Mouse (Mus musculus) thymus, postnatal 10 days (tissue): ENCODE results near the gene Jam3.
"Not testable (repeated sequence)": the region's sequence is repeated elsewhere in the genome, so short reads cannot be mapped to it uniquely, and the experiment has no call there.

ENCODE experiments used
- DNase-seq, 2 experiments: peaks; one replicate each; pipeline ENCODE4 v3.0.0; 2021; ENCODE audit warnings: low spot score in 2 of 2

Jam3 gene

DNA sequence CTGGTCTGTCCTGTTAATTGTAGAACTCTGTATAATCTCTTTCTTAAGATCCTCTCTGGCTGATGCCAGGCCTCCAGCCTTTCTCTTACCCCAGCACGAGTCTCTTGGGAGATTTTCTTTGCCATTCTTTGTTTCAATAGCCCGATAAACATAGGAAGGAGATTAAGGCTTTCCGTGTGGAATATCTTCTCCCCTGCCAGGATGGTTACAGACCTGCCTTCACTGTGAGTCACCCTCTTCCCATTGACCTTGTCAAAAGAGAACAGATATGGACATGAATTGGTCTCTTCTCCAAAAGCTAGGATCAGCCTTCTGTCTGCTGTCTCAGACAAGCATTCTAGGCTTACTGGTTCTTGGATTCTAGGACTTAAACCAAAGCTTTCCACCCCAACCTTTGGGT, 15.5 kb upstream of the Jam3 start:
- no peak for DNase-seq

GRCm38 (mm10) chr9:27166981-27167380, 11.8 kb upstream of the Jam3 start:
- no peak for DNase-seq

- no peak for DNase-seq
Measured at GRCm38 (mm10) chr9:27165596-27165995, 10.4 kb upstream of the Jam3 start.

DNA sequence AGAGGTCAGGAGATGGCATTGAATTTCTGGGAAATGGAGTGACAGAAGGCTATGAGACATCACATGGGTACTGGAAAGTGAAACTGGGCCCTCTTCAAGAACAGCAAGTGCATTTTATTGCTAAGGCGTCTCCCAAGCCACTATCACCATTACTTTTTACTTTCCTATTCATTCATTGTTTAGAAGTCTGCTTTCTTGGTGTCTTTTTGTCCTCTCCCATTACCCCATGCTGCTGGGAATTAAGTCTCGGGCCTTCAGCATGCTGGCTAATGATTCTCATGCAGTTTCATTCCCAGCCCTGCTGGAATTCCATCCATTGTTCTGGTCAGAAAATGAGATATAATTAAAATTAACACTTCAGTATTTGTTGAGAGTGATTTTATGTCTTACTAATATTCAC, 9.7 kb upstream of the Jam3 start:
- no peak for DNase-seq

GRCm38 (mm10) chr9:27163661-27164060, 8.4 kb upstream of the Jam3 start:
- DNase-seq = not testable (repeated sequence)

GRCm38 (mm10) chr9:27153861-27154260, 1.4 kb downstream of the Jam3 start:
- no peak for DNase-seq

- DNase-seq = no peak
Measured at GRCm38 (mm10) chr9:27149836-27150235, 5.4 kb downstream of the Jam3 start.

GRCm38 (mm10) chr9:27148631-27149471, 6.4 kb downstream of the Jam3 start:
- DNase-seq = no peak

DNA sequence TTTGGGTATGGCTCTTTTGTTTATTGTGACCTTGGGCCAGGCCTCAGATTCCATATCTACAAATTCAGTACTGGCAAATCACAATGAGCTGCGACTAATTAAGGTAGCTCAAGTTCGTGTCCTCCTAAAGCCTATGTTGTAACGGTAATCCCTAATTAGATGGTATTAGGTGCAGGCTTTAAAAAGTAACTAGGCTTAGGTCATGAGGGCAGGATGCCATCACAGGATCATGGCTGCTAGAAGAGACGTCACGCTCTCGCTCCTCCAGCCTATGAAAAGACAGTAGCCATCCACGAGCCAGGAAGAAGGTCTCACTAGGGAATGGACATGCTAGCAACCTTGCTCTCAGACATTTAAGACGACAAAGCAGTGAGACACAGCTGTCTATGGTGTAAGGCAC, 7.3 kb downstream of the Jam3 start:
- DNase-seq = no peak

- DNase-seq = no peak
Measured at GRCm38 (mm10) chr9:27146826-27147225, 8.4 kb downstream of the Jam3 start.

DNA sequence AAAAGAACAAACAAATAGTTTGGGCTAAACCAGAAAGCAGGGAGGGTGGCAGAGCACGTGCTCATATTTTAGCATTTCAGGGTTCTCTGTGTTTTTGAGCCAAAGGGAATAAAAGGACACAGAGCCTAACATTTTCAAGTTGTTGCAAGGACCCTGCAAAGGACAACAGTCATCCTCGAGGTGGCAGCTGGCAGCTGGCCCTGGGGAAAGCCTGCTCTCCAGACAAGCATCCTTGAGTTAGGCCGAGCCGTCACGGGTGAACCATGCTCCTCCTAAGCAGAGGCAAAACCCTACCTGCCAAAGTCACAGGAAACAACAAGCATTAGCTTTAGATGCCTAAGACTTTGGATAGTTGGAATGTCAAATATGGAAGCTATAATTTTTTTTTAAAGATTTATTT, 10.2 kb downstream of the Jam3 start:
- no peak for DNase-seq

- DNase-seq = no peak
Measured at GRCm38 (mm10) chr9:27144271-27144840, 10.9 kb downstream of the Jam3 start.

DNA sequence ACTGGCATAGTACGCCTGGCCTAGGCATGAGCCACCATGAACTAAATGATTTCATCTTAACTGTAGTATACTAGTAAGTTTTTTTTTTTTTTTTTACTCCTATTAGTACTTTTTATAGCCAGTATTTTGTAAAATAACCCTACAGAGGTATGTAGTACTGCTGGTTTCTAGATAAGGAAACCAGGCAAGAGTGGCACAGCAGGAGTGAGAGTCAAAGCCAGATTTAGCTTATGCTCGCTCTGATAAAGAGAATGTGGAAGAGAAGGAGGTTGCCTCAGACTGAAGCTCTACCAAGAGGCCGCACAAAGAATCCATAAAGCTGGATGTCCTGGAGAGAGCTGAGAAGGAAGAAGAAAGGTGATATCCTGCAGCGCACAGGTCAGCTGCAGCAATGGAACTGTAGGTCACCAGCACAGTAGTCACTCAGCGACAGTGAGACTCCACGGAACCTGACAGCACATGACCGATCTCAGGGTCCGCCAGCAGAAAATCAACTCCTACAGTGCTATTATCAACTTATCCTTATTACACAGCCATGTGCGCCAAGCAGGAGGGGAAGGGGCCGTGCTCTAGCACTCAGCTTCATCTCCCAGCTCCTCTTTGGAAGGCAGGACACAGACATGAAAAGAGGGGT, 14.7 kb downstream of the Jam3 start:
- DNase-seq = no peak

GRCm38 (mm10) chr9:27136651-27137050, 18.6 kb downstream of the Jam3 start:
- DNase-seq = no peak

GRCm38 (mm10) chr9:27135372-27135771, 19.8 kb downstream of the Jam3 start:
- no peak for DNase-seq

- DNase-seq = no peak
Measured at GRCm38 (mm10) chr9:27134410-27134809, 20.8 kb downstream of the Jam3 start.

DNA sequence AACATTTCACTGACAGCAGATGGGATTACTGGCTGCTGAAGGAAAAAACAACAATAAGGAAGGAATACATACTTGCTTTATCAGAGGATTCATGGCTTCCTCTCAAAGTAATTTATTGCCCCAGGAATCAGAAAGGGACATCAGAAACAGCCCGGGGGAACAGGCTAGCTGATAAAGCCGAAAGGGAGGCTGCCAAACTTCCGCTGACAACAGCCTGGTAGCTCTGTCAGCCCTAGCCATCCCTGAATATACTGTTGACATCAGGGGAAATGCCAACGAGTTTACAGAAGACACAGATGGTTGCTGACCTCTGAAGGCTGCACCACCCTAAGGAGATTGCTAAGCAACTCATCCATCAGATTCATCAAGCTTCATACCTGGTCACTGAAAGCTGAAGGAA, 26.6 kb downstream of the Jam3 start:
- no peak for DNase-seq

DNA sequence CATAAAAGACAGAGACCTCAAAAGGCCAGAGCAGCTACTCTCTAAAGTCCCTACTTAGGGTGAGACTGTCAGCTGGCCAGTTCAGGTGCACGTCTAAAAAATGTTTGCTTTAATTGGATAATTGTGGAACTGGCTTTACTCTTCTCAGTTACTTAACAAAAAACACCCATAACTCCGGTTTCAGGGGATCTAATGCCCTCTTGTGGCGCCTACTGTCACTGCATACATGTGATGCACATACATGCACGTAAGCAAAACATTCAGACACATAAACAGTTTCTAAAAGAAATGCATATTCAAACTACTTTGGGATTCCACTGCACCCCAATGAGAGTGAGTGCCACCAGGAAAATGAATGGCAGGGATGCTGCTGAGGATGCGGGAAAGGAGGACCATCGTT, 28.7 kb downstream of the Jam3 start:
- no peak for DNase-seq

DNA sequence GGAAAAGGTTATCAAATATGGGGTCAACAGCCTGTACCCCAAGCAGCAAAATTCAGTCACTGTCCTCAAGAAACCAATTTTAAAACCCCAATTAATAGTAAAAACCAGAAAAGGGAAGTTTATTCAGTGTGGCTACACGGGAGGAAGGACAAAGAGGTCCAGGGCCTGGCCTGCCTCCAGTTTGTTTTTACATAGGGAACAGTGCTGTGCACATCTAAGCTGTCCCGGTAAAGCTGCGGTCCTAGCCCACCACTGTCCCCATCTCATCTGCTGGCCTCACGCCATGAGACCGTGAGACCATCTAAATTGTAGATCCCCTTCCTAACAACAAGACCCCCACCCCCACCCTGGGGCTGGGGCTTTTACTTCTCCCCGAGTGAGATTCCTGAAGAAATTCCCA, 29.8 kb downstream of the Jam3 start:
- DNase-seq = no peak

GRCm38 (mm10) chr9:27123947-27124346, 31.3 kb downstream of the Jam3 start:
- DNase-seq = no peak

GRCm38 (mm10) chr9:27122963-27123362, 32.3 kb downstream of the Jam3 start:
- DNase-seq = no peak

DNA sequence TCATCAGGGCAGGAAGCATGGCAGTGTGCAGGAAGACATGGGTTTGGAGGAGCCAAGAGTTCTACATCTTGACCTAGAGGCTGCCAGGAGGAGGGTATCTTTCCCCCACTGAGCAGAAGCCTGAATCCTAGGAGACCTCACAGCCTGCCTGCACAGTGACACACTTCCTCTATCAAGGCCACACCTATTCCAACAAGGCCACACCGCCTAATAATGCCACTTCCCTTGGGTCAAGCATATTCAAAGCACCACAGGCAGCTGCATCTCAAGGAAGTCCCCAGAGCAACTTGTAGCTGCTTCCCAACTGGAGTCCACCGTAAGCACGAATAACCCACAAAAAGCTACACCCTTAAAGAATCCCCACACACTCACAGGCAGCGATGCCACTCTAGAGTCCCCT, 33.1 kb downstream of the Jam3 start:
- DNase-seq = no peak

GRCm38 (mm10) chr9:27121254-27121653, 34.0 kb downstream of the Jam3 start:
- DNase-seq = no peak
